Mouse (Mus musculus) bone marrow macrophage, adult 2 months (primary cell): ENCODE data around the gene Bud23. TPM values are rescaled to one million over a fixed set of nuclear protein-coding genes. Genes with fewer than 3 reads are reported as not detected.

Experiments
- H3K27ac ChIP-seq: 2 replicates; pipeline ENCODE4 v1.5.1; 2012; ENCODE audit warnings: low read depth, low read length; ENCODE audit not compliant: insufficient read depth
- H3K4me1 ChIP-seq: 2 replicates; pipeline ENCODE4 v1.6.1; 2012; ENCODE audit warnings: low read length; ENCODE audit not compliant: control insufficient read depth, insufficient read depth
- H3K4me3 ChIP-seq: 2 replicates; pipeline ENCODE4 v1.5.1; 2012; ENCODE audit warnings: mild to moderate bottlenecking, low read length, moderate library complexity; ENCODE audit not compliant: insufficient read depth
- CTCF ChIP-seq: IDR thresholded peaks from 2 replicates; pipeline ENCODE4 v1.5.1; 2012; ENCODE audit warnings: low read depth, mild to moderate bottlenecking, low read length, moderate library complexity
- POLR2A ChIP-seq: IDR thresholded peaks from 2 replicates; pipeline ENCODE4 v1.6.1; 2012; ENCODE audit warnings: mild to moderate bottlenecking, low read depth, low read length, borderline replicate concordance
- polyA plus RNA-seq: library from polyadenylated mRNA; stranded (reverse); fragments of >200 nt; gene quantifications from 2 replicates; pipeline ENCODE4 v1.2.4, GENCODE M21; 2012; ENCODE audit not compliant: missing spikeins, insufficient read depth, insufficient read length

Bud23 gene
- polyA plus RNA-seq, 1 experiment: 45.0 TPM

DNA sequence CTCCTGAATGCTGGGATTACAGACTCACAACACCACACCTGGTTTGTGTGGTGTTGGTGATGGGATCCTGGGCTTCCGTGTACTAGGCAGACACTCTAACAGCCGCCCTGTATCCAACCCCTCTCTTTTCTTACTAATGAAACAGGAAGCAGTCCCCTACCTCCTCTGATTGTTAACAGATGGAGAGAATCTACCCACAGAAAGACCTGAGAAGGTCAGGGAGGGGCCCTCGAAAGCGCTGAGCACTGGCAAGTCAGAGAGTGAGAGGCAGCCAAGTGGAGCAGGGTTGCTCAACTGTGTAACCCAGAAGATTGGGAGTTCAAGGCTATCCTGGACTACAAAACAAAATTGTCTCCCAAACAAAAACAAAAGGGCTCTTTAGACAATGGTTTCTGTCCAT lies 22.1 kb upstream of the Bud23 start:
- H3K27ac ChIP-seq: no peak overlapping the region
- no peak overlapping the region for H3K4me3 ChIP-seq
- H3K4me1 ChIP-seq: peaks cover 5% of the 10 kb centered on the region
- TF ChIP-seq CTCF (no peak), POLR2A (no peak)

DNA sequence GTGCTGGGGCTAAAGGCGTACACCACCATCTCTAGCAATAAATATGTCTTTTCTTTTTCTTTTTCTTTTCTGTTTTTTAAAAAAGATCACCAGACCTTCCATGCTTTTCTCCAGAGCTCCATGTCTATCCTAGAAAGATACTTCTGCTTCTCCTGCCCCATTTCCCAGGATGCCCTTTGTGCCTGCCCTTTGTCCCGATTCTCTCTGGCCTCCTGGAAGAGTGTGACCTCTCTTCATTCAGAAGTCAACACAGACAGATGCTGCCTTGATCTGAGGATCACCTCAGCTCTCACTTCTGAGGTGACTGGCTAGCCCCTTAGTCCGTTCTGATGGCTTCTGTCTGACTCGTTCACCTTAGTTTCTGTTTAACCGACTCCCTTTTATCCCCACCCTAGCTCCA lies 15.8 kb upstream of the Bud23 start:
- Histone ChIP-seq H3K4me3 (no peak overlapping the region), H3K27ac (no peak overlapping the region), H3K4me1 (peaks cover 3% of the 10 kb centered on the region)
- TF ChIP-seq POLR2A (no peak), CTCF (no peak)

DNA sequence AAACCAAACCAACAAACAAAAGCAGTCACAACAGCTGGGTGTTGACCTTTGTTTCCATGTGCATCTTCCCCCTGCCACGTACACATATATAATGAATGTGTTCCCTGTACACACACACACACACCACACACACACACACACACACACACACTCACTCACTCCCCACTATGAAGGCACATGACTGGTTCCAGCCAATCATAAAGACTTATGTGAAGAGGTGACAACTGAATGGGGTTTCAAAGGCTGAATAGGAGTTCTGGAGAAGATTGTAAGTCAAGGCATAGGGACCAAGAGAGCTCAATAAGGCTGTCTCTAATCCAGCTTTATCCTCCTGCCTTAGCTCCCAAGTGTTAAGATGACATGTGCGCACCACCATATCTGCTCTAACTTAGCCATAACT lies 14.8 kb upstream of the Bud23 start:
- H3K27ac ChIP-seq: no peak overlapping the region
- TF ChIP-seq CTCF (no peak), POLR2A (no peak)

DNA sequence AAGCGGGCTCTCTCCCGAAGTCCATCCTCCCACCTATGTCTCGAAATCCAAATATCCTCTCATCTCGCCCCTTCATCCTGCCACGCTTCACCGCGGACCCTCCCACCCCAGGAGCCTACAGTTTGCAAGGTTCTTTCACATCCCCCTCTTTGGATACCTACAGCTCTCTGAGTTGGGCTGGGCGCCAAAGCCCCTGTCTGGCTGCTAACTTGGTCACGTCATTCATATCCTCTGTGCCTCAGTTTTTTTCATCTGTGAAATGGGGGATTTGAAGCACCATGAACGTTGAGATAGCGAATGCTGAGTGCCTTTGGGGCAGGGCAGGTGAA lies 13.7 kb upstream of the Bud23 start:
- Histone ChIP-seq H3K27ac (no peak overlapping the region), H3K4me3 (peak overlapping the region; percentile 52), H3K4me1 (no peaks in the 10 kb centered on the region)
- TF ChIP-seq POLR2A: no peak
- no peak for TF ChIP-seq CTCF

More for the DNA sequence above, 14.8 kb upstream of the Bud23 start:
- H3K4me1 ChIP-seq: no peaks in the 10 kb centered on the region
- no peak overlapping the region for H3K4me3 ChIP-seq

DNA sequence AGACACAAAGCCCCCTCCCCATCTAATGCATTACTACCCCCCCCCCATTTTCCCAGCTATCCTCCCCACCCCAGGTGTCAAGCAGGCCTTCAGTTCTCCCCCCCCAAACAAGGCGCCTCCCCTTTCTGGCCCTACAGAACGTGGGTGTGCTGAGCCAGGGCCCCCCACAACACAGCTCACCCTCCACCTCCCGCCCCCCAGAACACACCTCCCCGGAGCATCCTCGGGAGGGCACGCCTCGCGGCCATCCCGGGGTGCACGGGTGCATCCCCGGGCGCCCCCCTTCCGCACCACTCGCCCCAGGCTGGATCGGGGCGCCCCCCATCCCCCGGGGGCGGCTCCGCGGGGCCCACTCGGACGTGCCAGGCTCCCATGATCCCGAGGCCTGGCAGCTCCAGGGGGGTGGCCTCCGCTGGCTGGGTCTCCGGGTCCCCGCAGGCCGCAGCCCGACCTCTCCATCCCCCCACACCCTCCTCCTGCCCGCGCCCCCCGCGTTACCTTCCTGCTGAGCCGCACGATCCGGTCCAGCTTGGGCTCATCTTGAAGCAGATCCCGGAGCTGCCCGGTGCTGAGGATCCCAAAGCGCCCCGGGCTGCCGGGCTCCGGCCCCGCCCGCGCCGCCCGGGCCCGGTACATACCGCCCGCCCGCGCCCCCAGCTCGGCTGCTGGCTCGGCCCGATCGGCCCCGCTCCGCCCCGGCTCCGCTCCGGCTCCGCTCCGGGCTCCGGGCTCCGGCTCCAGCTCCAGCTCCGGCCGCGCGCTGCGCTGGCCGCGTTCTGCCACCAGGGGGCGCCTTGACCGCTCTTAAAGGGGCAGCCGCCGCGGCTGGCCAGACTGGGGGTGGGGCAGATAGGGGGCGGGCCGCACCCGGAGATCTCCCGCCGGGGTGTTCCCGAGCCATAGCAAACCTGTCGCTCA lies 13.1 kb upstream of the Bud23 start, which contains the start of gene Vps37d:
Vps37d (minus strand) TSS at position 703 of the 918 bp plus-strand sequence.
- Histone ChIP-seq H3K27ac (no peak within 1 kb of the TSS), H3K4me3 (peak within 1 kb of the TSS; percentile 55), H3K4me1 (no peaks in the 10 kb centered on the region)
- TF ChIP-seq POLR2A (no peak), CTCF (peak; percentile 51)

DNA sequence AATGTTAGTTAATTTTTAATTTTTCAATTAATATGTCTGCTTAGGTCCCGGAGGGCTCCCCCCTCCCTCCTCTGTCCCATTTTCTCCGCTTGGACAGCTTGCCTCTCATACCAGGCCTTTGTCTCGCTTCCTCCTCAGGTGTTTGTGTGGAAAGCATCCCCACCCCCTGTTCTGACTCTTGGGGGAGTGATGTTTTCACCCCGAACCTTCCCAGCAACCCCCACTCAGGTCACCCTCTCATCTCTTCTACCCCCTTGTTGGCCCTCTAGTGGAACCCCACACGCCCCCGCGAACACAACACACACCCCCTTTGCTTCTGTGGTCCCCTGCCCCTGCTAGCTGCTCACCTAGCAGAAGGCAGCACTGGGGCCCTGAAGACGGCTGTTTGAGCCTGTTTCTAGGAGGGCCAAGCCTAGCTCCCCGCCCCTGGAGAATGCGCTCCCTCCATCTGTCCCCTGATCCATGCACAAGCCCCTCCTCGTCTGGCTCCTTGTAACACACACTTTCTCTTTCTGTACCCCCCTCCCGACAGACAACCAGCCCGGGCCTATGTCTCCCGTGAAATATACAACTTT lies 12.3 kb upstream of the Bud23 start:
- Histone ChIP-seq H3K27ac (no peak overlapping the region), H3K4me1 (no peaks in the 10 kb centered on the region), H3K4me3 (no peak overlapping the region)
- TF ChIP-seq POLR2A (no peak), CTCF (no peak)

DNA sequence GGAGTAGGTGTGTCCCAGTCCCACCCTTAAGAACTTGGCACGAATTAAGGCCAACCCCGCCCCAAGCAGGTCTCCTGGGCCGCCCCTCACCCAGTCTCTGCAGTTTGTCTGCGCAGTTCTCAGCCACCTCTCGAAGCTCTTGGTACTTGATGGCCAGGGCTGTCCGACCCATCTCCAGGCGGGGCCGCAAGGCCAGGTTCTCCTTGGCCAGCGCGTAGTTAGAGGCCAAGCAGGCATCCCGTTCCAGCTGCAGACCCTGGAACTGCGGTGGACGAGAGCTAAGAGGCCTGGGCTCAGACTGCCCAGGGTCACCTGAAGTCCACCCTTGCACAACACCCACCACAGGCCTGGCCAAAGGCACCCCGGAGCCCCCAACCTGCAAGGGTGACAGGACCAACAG lies 11.6 kb upstream of the Bud23 start:
- H3K4me1 ChIP-seq: no peaks in the 10 kb centered on the region
- TF ChIP-seq POLR2A (no peak), CTCF (no peak)
- no peak overlapping the region for H3K27ac ChIP-seq
- H3K4me3 ChIP-seq: no peak overlapping the region

DNA sequence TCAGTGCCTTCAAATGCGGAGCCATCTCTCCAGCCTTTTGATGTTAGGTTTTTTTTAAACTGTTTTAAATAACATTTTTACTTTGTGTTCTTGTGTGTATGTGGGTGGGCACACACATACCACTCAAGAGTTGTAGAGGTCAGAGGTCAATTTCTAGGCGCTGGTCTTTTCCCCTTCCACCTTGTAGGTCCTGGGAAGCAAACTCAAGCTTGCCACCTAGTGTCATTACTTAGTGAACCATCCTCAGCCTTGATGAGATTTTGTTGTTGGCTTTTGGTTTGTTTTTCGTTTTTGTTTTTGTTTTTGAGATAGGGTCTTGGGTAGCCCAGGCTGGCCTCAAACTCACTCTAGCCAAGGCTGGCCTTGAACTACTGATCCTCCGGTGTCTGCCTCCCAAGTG lies 10.9 kb upstream of the Bud23 start:
- Histone ChIP-seq H3K27ac (no peak overlapping the region), H3K4me1 (no peaks in the 10 kb centered on the region), H3K4me3 (no peak overlapping the region)
- TF ChIP-seq CTCF: no peak
- TF ChIP-seq POLR2A: no peak

DNA sequence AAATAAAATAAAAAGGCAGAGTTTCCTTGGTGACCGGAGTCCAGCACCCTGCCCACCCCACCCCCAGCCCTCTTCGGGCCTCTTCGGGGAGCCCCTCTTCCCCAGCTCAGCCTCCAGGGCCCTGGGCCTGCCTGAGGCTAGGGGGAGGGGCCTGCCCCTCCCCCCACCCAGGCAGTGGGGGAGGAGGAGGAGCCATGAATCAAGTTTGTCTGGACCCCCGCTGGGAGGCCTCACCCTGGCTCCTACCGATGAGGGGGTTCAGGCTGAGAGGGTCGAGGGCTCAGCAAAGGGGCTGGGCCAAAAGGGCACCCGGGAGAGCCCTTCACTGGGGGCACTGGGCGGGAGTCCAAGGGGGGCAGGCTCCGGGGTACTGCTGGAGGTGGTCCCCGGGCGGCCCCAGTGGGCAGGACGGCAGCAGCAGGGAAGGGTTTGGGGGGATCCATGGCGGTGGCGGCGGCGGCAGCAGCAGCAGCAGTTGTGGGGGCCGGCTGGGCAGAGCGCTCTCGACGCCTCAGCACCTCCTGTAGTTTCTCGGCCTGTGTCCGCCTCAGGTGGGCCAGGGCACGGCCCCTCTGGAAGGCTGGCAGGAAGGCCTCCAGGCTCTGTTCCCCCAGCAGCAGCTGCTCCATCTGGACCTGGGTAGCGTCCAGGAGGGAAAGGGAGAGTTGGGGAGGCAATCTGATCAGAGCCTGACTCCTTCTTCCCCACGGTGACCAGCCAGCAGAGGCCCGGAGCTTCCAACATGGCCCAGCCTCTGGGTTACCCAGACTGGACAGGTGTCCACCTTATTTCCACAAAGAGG lies 8.8 kb upstream of the Bud23 start:
- Histone ChIP-seq H3K27ac (no peak overlapping the region), H3K4me3 (no peak overlapping the region), H3K4me1 (no peaks in the 10 kb centered on the region)
- TF ChIP-seq CTCF (no peak), POLR2A (no peak)

DNA sequence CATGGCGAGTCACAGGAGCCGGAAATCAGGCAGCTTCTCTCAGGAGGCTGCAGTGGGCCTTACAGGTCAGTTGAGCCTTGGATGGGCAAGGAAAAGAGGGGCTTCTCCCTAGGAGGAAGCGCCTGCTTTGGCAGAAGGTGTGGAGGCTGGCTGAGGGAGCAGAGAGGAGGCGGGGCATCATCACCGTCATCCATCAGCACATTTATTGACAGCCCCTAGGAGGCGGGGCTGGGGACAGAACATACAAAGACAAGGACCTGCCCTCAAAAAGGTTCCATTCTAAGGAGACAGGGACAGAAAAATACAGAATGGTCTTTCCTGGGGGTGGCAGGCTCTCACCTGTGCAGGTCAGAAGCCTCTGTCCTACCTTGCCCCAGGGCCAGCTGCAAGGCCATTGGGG lies 8.0 kb upstream of the Bud23 start:
- no peaks in the 10 kb centered on the region for H3K4me1 ChIP-seq
- TF ChIP-seq POLR2A (no peak), CTCF (no peak)

More for the DNA sequence above, 8.0 kb upstream of the Bud23 start:
- no peak overlapping the region for H3K27ac ChIP-seq
- H3K4me3 ChIP-seq: no peak overlapping the region
